Mouse (Mus musculus): ENCODE data around the gene Celf6. TPM values are rescaled to one million over a fixed set of nuclear protein-coding genes. Genes with fewer than 3 reads are reported as not detected.
A peak's percentile ranks its signal among the peaks of the same experiment; 100 is the strongest.

Celf6 gene
- total and polyA plus RNA-seq, 3 experiments = 0.13 TPM; not detected in 2

DNA sequence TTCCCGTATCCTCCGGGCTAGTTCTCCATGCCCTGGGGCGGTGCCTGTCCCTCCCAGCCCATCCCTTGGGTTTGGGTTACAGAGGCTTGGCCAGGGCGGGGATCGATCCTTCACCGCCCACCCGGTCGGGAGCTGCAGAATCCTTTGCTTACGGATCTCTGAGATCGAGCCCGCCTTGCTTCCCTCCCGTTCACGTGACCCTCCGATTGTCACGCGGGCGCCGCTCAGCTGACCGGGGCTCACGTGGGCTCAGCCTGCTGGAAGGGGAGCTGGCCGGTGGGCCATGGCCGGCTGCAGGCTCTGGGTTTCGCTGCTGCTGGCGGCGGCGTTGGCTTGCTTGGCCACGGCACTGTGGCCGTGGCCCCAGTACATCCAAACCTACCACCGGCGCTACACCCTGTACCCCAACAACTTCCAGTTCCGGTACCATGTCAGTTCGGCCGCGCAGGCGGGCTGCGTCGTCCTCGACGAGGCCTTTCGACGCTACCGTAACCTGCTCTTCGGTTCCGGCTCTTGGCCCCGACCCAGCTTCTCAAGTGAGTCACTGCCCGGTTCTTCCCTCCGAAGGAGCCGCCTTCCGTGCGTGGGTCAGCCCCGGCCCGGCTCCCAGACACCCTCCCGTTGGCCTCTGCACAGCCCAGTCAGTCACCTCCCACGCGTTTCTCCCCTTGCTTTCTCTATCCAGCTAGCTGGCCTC, 38.1 kb upstream of the Celf6 start, which contains the start of the genes Hexa and Tmem202:
TSS of gene Hexa (plus strand) at position 100 of the 697 bp plus-strand sequence.
TSS of gene Tmem202 (minus strand) at position 407 of the 697 bp plus-strand sequence.
- Histone ChIP-seq H3K27me3 (ENCODE audit: control insufficient read depth in 1 of 2, insufficient read depth in 2 of 2, low read length in 2 of 2) (no peaks in the 10 kb centered on the region), H3K9ac (ENCODE audit: control insufficient read depth, low read depth, low read length, poor library complexity, severe bottlenecking) (peak within 1 kb of the TSS; percentile 84), H3K4me1 (ENCODE audit: control insufficient read depth in 1 of 2, insufficient read depth in 2 of 2, low read length in 2 of 2) (peaks cover 10 to 39% of the 10 kb centered on the region in 2 experiments), H3K27ac (ENCODE audit: control insufficient read depth, low read depth, low read length) (peak within 1 kb of the TSS; percentile 70), H3K79me2 (ENCODE audit: control insufficient read depth, insufficient read depth, low read length, poor library complexity) (peaks cover 28% of the 10 kb centered on the region), H3K9me3 (replicated peaks; ENCODE audit: insufficient read depth, low read length) (no peaks in the 10 kb centered on the region), H3K4me3 (ENCODE audit: control insufficient read depth in 1 of 2, insufficient read depth in 1 of 2, low read depth in 2 of 2, low read length in 2 of 2) (peak within 1 kb of the TSS; percentile 65 to 75), H3K36me3 (ENCODE audit: control insufficient read depth in 1 of 2, insufficient read depth in 2 of 2, low read length in 2 of 2) (peaks cover 0 to 24% of the 10 kb centered on the region in 2 experiments; a peak in 2 of 4 replicates)
- peak; percentile 89 for DNase-seq (ENCODE audit: low read depth, low spot score)
- TF ChIP-seq CHD1 (IDR thresholded peaks at IDR 0.05; ENCODE audit: low read depth, low read length) (no peak), USF1 (IDR thresholded peaks at IDR 0.05; ENCODE audit: low read depth, low read length) (peak; percentile 100), ELF1 (IDR thresholded peaks at IDR 0.05; ENCODE audit: low read depth, low read length) (peak; percentile 62), MYC (IDR thresholded peaks at IDR 0.05; ENCODE audit: low read depth, low read length) (peak; percentile 82), NRF1 (IDR thresholded peaks at IDR 0.05; ENCODE audit: insufficient read depth, low read depth, low read length, poor library complexity, severe bottlenecking) (peak; percentile 54; the same call in 1 of the 2 replicates), CHD2 (IDR thresholded peaks at IDR 0.05; ENCODE audit: low read length) (no peak), TBP (IDR thresholded peaks at IDR 0.05; ENCODE audit: low read depth, low read length) (0 out of 2 replicates have a peak, but pooled peaks have one; percentile 13), MAZ (IDR thresholded peaks at IDR 0.05; ENCODE audit: low read depth, low read length) (peak; percentile 74), USF2 (IDR thresholded peaks at IDR 0.05; ENCODE audit: borderline replicate concordance in 1 of 2, insufficient read depth in 1 of 2, low read depth in 1 of 2, low read length in 2 of 2) (peak; percentile 95 to 100), RAD21 (IDR thresholded peaks at IDR 0.05; ENCODE audit: low read depth, low read length) (no peak), HCFC1 (IDR thresholded peaks at IDR 0.05; ENCODE audit: low read depth, low read length) (peak; percentile 81), CTCF (IDR thresholded peaks at IDR 0.05 in 2 of 3, conservative IDR thresholded peaks at IDR 0.05 in 1 of 3; ENCODE audit: control insufficient read depth in 1 of 3, insufficient read depth in 1 of 3, low read depth in 2 of 3, low read length in 3 of 3, poor library complexity in 1 of 3, severe bottlenecking in 1 of 3) (no peak), MAX (IDR thresholded peaks at IDR 0.05; ENCODE audit: low read length) (peak; percentile 96), GABPA (IDR thresholded peaks at IDR 0.05; ENCODE audit: low read depth, low read length) (no peak), POLR2AphosphoS2 (IDR thresholded peaks at IDR 0.05; ENCODE audit: low read length) (peak; percentile 69; the same call in 1 of the 2 replicates), MXI1 (IDR thresholded peaks at IDR 0.05; ENCODE audit: low read depth, low read length) (peak; percentile 97), SIN3A (IDR thresholded peaks at IDR 0.05; ENCODE audit: low read length) (peak; percentile 98), BHLHE40 (IDR thresholded peaks at IDR 0.05; ENCODE audit: borderline replicate concordance, low read depth, low read length) (peak; percentile 96), EP300 (IDR thresholded peaks at IDR 0.05; ENCODE audit: low read depth in 1 of 2, low read length in 2 of 2) (peak in 1 of 2 experiments; percentile 33; a peak in 1 of 4 replicates), GATA1 (IDR thresholded peaks at IDR 0.05; ENCODE audit: low read depth, low read length) (no peak), ZKSCAN1 (IDR thresholded peaks at IDR 0.05; ENCODE audit: low read depth, low read length) (no peak), TCF12 (IDR thresholded peaks at IDR 0.05; ENCODE audit: low read depth, low read length) (peak; percentile 42; the same call in 1 of the 2 replicates), JUND (IDR thresholded peaks at IDR 0.05; ENCODE audit: low read depth, low read length) (no peak), UBTF (IDR thresholded peaks at IDR 0.05; ENCODE audit: borderline replicate concordance, insufficient read depth, low read depth, low read length) (no peak), POLR2AphosphoS5 (IDR thresholded peaks at IDR 0.05; ENCODE audit: borderline replicate concordance, low read depth, low read length) (no peak), ZMIZ1 (IDR thresholded peaks at IDR 0.05; ENCODE audit: low read depth, low read length) (peak; percentile 73; the same call in 1 of the 2 replicates), RCOR1 (IDR thresholded peaks at IDR 0.05; ENCODE audit: low read depth, low read length) (peak; percentile 7; the same call in 1 of the 2 replicates), MYB (IDR thresholded peaks at IDR 0.05; ENCODE audit: low read depth, low read length) (no peak), E2F4 (IDR thresholded peaks at IDR 0.05; ENCODE audit: borderline replicate concordance, low read depth, low read length) (peak; percentile 51; the same call in 1 of the 2 replicates), POLR2A (IDR thresholded peaks at IDR 0.05; ENCODE audit: control insufficient read depth in 1 of 2, insufficient read depth in 1 of 2, low read depth in 1 of 2, low read length in 2 of 2, poor library complexity in 1 of 2) (peak; percentile 78 to 80), ETS1 (IDR thresholded peaks at IDR 0.05; ENCODE audit: low read depth, low read length) (peak; percentile 90), MEF2A (IDR thresholded peaks at IDR 0.05; ENCODE audit: extremely low read depth, insufficient replicate concordance, low read depth, low read length, poor library complexity, severe bottlenecking) (no peak), KAT2A (conservative IDR thresholded peaks at IDR 0.05; ENCODE audit: low read depth, low read length) (no peak; the same call in 1 of the 2 replicates), ZNF384 (IDR thresholded peaks at IDR 0.05; ENCODE audit: low read depth, low read length) (no peak), TAL1 (IDR thresholded peaks at IDR 0.05; ENCODE audit: low read length) (no peak)

Data from MEL (cell line).